Mouse (Mus musculus): Measurements from ENCODE around the gene Sh3d19. TPM values are rescaled to one million over a fixed set of nuclear protein-coding genes. Genes with fewer than 3 reads are reported as not detected.

Gene Sh3d19
- total and polyA plus RNA-seq, 2 experiments from 2014 or later: 16.3 to 31.1 TPM

DNA sequence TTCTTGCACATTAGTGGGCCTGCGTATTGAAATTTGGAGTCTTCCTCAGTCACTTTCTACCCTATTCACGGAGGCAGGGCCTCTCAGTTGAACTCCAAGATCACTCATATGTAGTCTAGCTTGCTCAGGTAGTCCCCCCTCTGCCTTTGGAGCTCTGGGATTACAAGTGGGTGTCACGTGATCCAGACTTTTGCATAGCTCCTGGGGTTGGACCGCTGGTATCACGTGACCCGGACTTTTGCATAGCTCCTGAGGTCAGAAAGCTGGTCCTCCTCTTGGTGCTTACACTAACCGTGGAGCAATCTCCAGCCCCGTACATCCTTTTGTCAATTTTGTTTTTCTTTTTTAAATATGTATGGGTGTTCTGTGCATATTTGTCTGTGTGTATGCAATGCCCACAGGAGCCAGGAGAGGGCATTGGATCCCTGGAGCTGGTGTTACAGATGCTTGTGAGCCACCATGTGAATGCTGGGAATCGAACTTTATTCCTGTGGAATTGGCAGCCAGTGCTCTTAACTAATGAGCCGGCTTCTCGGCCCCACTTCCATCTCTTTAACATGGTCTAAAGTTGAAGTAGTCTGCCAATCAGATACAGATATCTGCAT, 98.8 kb downstream of the Sh3d19 start:
- H3K9ac ChIP-seq (replicated peaks; ENCODE audit: low read length): no peak overlapping the region
- H3K4me1 ChIP-seq (ENCODE audit: insufficient read depth, low read length): no peaks in the 10 kb centered on the region
- H3K4me2 ChIP-seq (ENCODE audit: low read depth, low read length): no peak overlapping the region
- ATAC-seq (no peak), DNase-seq (ENCODE audit: low spot score) (no peak)
- TF ChIP-seq CTCF (IDR thresholded peaks at IDR 0.05; ENCODE audit: low read depth): peak; percentile 46
- H3K9me3 ChIP-seq (ENCODE audit: low read length): no peaks in the 10 kb centered on the region
- no peaks in the 10 kb centered on the region for H3K27me3 ChIP-seq (ENCODE audit: insufficient read depth, low read length)
- no peak overlapping the region for H3K4me3 ChIP-seq (ENCODE audit: low read length)
- no peak overlapping the region for H3K27ac ChIP-seq
- 92% methylated on average over 11 of the region's 11 CpGs for WGBS
- H3K36me3 ChIP-seq (ENCODE audit: insufficient read depth, low read length): no peaks in the 10 kb centered on the region

DNA sequence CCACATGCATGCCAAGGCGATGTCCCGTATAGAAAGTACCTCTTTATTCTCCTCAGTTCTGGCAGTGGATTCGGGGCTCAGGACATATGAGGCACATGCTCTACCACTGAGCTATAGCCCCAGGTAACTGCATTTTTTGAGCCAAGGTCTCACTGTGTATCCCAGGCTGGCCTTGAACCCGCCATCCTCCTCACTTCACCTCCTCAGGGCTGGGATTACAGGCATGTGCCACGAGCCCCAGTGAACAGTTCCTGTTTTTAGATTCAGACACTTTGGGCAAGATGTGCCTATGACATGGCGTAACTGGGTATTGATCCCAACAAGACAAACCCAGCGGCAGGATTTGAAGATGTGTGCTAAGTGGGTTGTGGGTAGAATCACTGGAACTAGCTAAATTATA, 99.9 kb downstream of the Sh3d19 start:
- H3K9ac ChIP-seq (replicated peaks; ENCODE audit: low read length): no peak overlapping the region
- no peak overlapping the region for H3K4me2 ChIP-seq (ENCODE audit: low read depth, low read length)
- 0 out of 2 replicates have a peak overlapping the region, but pooled peaks have one; percentile 8 for H3K27ac ChIP-seq
- no peak for DNase-seq (ENCODE audit: low spot score)
- H3K4me3 ChIP-seq (ENCODE audit: low read length): no peak overlapping the region
- ATAC-seq: no peak
- no peaks in the 10 kb centered on the region for H3K36me3 ChIP-seq (ENCODE audit: insufficient read depth, low read length)
- H3K9me3 ChIP-seq (ENCODE audit: low read length): no peaks in the 10 kb centered on the region
- no peaks in the 10 kb centered on the region for H3K4me1 ChIP-seq (ENCODE audit: insufficient read depth, low read length)
- WGBS: 86% methylated on average over 7 of the region's 7 CpGs
- H3K27me3 ChIP-seq (ENCODE audit: insufficient read depth, low read length): no peaks in the 10 kb centered on the region
- TF ChIP-seq CTCF (IDR thresholded peaks at IDR 0.05; ENCODE audit: low read depth): no peak

DNA sequence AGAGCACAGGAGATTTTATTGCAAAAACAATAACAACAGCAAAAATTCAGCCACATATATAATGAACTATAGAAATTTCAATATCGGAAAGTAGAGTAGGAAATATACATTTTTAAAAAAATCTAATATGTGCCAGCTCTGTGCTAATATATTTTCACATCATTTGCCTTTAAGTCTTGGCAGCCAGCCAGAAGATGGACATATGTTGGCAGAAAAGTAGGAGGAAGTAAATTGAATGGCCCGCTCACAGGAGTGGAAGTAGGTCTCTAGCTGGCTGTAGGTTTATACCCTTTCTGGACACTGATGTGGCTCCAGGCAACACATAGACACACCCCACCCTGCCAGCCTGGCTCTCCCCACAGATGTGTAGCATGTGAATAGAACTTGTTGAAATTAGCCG, 101.2 kb downstream of the Sh3d19 start:
- no peaks in the 10 kb centered on the region for H3K9me3 ChIP-seq (ENCODE audit: low read length)
- no peak overlapping the region for H3K4me3 ChIP-seq (ENCODE audit: low read length)
- ATAC-seq (no peak), DNase-seq (ENCODE audit: low spot score) (peak; percentile 52)
- H3K4me2 ChIP-seq (ENCODE audit: low read depth, low read length): no peak overlapping the region
- no peak for TF ChIP-seq CTCF (IDR thresholded peaks at IDR 0.05; ENCODE audit: low read depth)
- 69% methylated on average over 3 of the region's 3 CpGs for WGBS
- H3K27me3 ChIP-seq (ENCODE audit: insufficient read depth, low read length): no peaks in the 10 kb centered on the region
- no peaks in the 10 kb centered on the region for H3K4me1 ChIP-seq (ENCODE audit: insufficient read depth, low read length)
- H3K27ac ChIP-seq: no peak overlapping the region
- no peak overlapping the region for H3K9ac ChIP-seq (replicated peaks; ENCODE audit: low read length)
- H3K36me3 ChIP-seq (ENCODE audit: insufficient read depth, low read length): no peaks in the 10 kb centered on the region

DNA sequence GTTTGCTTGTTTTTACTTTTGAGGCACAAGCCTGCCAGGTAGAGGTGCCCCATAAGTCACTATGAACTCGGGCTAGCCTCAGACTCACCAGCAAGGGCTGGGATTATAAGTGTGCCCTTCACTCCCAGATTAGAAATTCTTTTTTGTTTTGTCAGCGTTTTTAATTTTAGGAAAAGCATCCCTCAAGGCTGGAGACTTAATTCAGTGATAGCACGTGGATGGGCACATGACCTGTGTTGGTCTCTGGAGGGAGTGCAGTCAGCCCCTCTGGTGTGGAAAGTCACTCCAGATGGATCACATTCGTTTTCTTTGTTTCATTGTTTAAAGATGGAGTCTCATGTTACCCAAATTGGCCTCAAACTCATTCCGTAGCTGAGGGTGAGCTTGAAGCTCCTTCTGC, 102.0 kb downstream of the Sh3d19 start:
- no peaks in the 10 kb centered on the region for H3K9me3 ChIP-seq (ENCODE audit: low read length)
- no peak for TF ChIP-seq CTCF (IDR thresholded peaks at IDR 0.05; ENCODE audit: low read depth)
- H3K4me1 ChIP-seq (ENCODE audit: insufficient read depth, low read length): no peaks in the 10 kb centered on the region
- H3K27ac ChIP-seq: no peak overlapping the region
- ATAC-seq: no peak
- no peak for DNase-seq (ENCODE audit: low spot score)
- no peaks in the 10 kb centered on the region for H3K36me3 ChIP-seq (ENCODE audit: insufficient read depth, low read length)
- no peak overlapping the region for H3K9ac ChIP-seq (replicated peaks; ENCODE audit: low read length)
- no peak overlapping the region for H3K4me3 ChIP-seq (ENCODE audit: low read length)
- 86% methylated on average over 5 of the region's 5 CpGs for WGBS
- no peak overlapping the region for H3K4me2 ChIP-seq (ENCODE audit: low read depth, low read length)
- no peaks in the 10 kb centered on the region for H3K27me3 ChIP-seq (ENCODE audit: insufficient read depth, low read length)

DNA sequence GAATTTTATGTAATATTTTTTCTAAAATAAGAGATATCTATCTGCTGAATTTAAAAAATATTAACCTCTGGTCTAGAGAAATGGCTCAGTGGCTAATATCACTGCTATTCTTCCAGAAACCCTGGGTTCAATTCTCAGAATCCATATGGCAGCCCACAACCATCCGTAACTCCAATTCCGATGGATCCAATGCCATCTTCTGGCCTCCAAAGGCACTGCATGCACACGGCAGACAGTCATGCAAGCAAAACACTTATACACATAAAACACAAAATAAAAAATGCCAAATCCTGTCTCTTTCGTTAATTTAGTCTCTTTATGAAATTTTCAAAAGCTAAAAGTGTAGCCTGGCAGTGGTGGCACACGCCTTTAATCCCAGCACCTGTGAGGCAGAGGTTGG, 104.7 kb downstream of the Sh3d19 start:
- ATAC-seq (no peak), DNase-seq (ENCODE audit: low spot score) (no peak)
- no peaks in the 10 kb centered on the region for H3K27me3 ChIP-seq (ENCODE audit: insufficient read depth, low read length)
- no peak overlapping the region for H3K9ac ChIP-seq (replicated peaks; ENCODE audit: low read length)
- no peak overlapping the region for H3K4me3 ChIP-seq (ENCODE audit: low read length)
- H3K9me3 ChIP-seq (ENCODE audit: low read length): no peaks in the 10 kb centered on the region
- H3K27ac ChIP-seq: no peak overlapping the region
- TF ChIP-seq CTCF (IDR thresholded peaks at IDR 0.05; ENCODE audit: low read depth): peak; percentile 51
- no peaks in the 10 kb centered on the region for H3K36me3 ChIP-seq (ENCODE audit: insufficient read depth, low read length)
- no peaks in the 10 kb centered on the region for H3K4me1 ChIP-seq (ENCODE audit: insufficient read depth, low read length)
- no peak overlapping the region for H3K4me2 ChIP-seq (ENCODE audit: low read depth, low read length)
- 98% methylated on average over 5 of the region's 5 CpGs for WGBS

DNA sequence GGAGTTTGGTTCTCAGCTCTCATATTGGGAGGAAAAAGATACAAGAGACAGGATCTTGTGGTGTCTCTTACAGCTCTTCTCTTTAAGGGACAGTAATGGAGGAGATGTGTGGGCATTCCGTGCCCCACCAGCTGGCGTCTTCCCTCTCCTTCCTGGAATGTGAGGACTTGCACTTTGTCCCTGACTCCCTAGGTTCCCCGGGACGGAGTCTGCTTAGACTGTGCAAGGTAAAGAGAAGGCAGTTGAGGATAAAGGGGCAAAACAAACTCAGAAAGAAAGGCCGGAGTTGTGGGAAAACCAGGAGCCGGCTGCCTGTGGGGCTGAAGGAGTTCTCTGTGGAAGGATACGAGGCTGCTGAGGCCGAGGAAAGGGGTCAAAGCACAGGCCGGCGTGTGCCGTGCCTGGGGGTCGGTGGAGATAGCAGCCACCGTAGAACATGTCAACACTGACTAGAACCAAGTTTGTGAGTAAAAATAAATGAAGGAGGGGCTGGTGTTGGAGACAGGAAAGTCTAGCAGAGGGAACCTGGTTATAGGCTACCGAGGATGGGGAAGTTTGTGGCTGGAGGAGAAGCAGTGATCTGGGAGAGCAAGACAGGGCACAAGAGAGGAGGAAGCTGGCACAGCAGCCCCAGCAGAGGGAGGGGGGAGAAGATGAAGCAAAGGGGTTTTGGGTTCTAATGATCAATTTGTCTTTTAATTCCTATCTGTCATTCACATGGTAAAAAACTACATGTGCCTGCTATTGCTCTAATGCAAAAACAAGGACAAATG, 105.8 kb downstream of the Sh3d19 start:
- Histone ChIP-seq H3K4me3 (ENCODE audit: low read length) (no peak overlapping the region), H3K9ac (replicated peaks; ENCODE audit: low read length) (no peak overlapping the region), H3K9me3 (ENCODE audit: low read length) (no peaks in the 10 kb centered on the region), H3K36me3 (ENCODE audit: insufficient read depth, low read length) (no peaks in the 10 kb centered on the region), H3K27me3 (ENCODE audit: insufficient read depth, low read length) (no peaks in the 10 kb centered on the region), H3K4me1 (ENCODE audit: insufficient read depth, low read length) (no peaks in the 10 kb centered on the region), H3K4me2 (ENCODE audit: low read depth, low read length) (no peak overlapping the region), H3K27ac (no peak overlapping the region)
- ATAC-seq (no peak), DNase-seq (ENCODE audit: low spot score) (no peak)
- TF ChIP-seq CTCF (IDR thresholded peaks at IDR 0.05; ENCODE audit: low read depth): no peak
- 81% methylated on average over 14 of the region's 14 CpGs for WGBS

DNA sequence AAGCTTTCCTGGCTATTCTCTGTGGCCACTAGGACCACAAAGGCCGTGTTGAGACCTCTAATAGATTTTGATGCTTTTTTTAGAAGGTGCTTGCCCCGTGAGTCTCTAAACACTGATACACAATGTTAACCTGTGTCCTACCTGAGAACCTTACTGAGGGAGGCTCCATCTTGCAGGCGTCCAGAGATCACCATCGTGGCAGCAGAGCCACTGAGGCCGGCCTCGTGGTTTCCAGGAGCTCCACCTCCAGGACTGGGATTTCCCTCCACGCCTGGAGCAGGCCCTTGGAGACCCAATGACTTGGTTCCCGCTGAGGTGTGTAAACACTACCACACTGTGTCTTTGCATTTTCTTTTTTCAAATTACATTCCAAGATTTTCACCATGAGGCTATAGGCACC, 112.1 kb downstream of the Sh3d19 start:
- H3K4me3 ChIP-seq (ENCODE audit: low read length): no peak overlapping the region
- no peak overlapping the region for H3K9ac ChIP-seq (replicated peaks; ENCODE audit: low read length)
- no peak overlapping the region for H3K27ac ChIP-seq
- no peaks in the 10 kb centered on the region for H3K36me3 ChIP-seq (ENCODE audit: insufficient read depth, low read length)
- ATAC-seq: no peak
- H3K4me1 ChIP-seq (ENCODE audit: insufficient read depth, low read length): no peaks in the 10 kb centered on the region
- H3K4me2 ChIP-seq (ENCODE audit: low read depth, low read length): no peak overlapping the region
- 91% methylated on average over 8 of the region's 8 CpGs for WGBS
- no peaks in the 10 kb centered on the region for H3K27me3 ChIP-seq (ENCODE audit: insufficient read depth, low read length)
- DNase-seq (ENCODE audit: low spot score): no peak
- no peak for TF ChIP-seq CTCF (IDR thresholded peaks at IDR 0.05; ENCODE audit: low read depth)
- no peaks in the 10 kb centered on the region for H3K9me3 ChIP-seq (ENCODE audit: low read length)
